Mouse (Mus musculus): ENCODE measurements around the gene Igsf21.

Igsf21 gene

GRCm38 (mm10) chr4:140147079-140147840 is 99.3 kb downstream of the Igsf21 start:
- peak in 1 of 2 experiments; percentile 50 for DNase-seq (ENCODE audit: low spot score in 2 of 2)

- no peak for DNase-seq (ENCODE audit: low spot score in 2 of 2)
Measured at GRCm38 (mm10) chr4:140143884-140144525, 102.6 kb downstream of the Igsf21 start.

GRCm38 (mm10) chr4:140143178-140143577 is 103.4 kb downstream of the Igsf21 start:
- DNase-seq (ENCODE audit: low spot score in 2 of 2) = no peak

- peak; percentile 47 to 62 for DNase-seq (ENCODE audit: low spot score in 2 of 2)
Measured at GRCm38 (mm10) chr4:140140485-140140884, 106.1 kb downstream of the Igsf21 start.

- DNase-seq (ENCODE audit: low spot score in 2 of 2) = no peak
Measured at GRCm38 (mm10) chr4:140138846-140139245, 107.7 kb downstream of the Igsf21 start.

GRCm38 (mm10) chr4:140131625-140132321 is 114.8 kb downstream of the Igsf21 start:
- no peak for DNase-seq (ENCODE audit: low spot score in 2 of 2)

GRCm38 (mm10) chr4:140131201-140131600 is 115.4 kb downstream of the Igsf21 start:
- no peak for DNase-seq (ENCODE audit: low spot score in 2 of 2)

GRCm38 (mm10) chr4:140129553-140130275 is 116.9 kb downstream of the Igsf21 start:
- DNase-seq (ENCODE audit: low spot score in 2 of 2) = no peak

GRCm38 (mm10) chr4:140128116-140128515 is 118.5 kb downstream of the Igsf21 start:
- no peak for DNase-seq (ENCODE audit: low spot score in 2 of 2)

- DNase-seq (ENCODE audit: low spot score in 2 of 2) = no peak
Measured at GRCm38 (mm10) chr4:140125806-140126205, 120.8 kb downstream of the Igsf21 start.

GRCm38 (mm10) chr4:140122534-140122933 is 124.0 kb downstream of the Igsf21 start:
- no peak for DNase-seq (ENCODE audit: low spot score in 2 of 2)

- DNase-seq (ENCODE audit: low spot score in 2 of 2) = peak in 1 of 2 experiments; percentile 63
Measured at GRCm38 (mm10) chr4:140117275-140117691, 129.3 kb downstream of the Igsf21 start.

- DNase-seq (ENCODE audit: low spot score in 2 of 2) = no peak
Measured at GRCm38 (mm10) chr4:140115756-140116155, 130.8 kb downstream of the Igsf21 start.

- no peak for DNase-seq (ENCODE audit: low spot score in 2 of 2)
Measured at GRCm38 (mm10) chr4:140115053-140115452, 131.5 kb downstream of the Igsf21 start.

GRCm38 (mm10) chr4:140113690-140114475 is 132.7 kb downstream of the Igsf21 start:
- DNase-seq (ENCODE audit: low spot score in 2 of 2) = peak in 1 of 2 experiments; percentile 62

- no peak for DNase-seq (ENCODE audit: low spot score in 2 of 2)
Measured at GRCm38 (mm10) chr4:140109626-140109948, 137.0 kb downstream of the Igsf21 start.

GRCm38 (mm10) chr4:140108871-140109625 is 137.5 kb downstream of the Igsf21 start:
- peak in 1 of 2 experiments; percentile 49 for DNase-seq (ENCODE audit: low spot score in 2 of 2)

- no peak for DNase-seq (ENCODE audit: low spot score in 2 of 2)
Measured at GRCm38 (mm10) chr4:140107161-140107560, 139.4 kb downstream of the Igsf21 start.

GRCm38 (mm10) chr4:140104795-140105194 is 141.8 kb downstream of the Igsf21 start:
- DNase-seq (ENCODE audit: low spot score in 2 of 2) = no peak

- no peak for DNase-seq (ENCODE audit: low spot score in 2 of 2)
Measured at GRCm38 (mm10) chr4:140103341-140104027, 143.1 kb downstream of the Igsf21 start.
